ENCODE assay signal across 28 mouse cellular contexts in the genomic region with DNA sequence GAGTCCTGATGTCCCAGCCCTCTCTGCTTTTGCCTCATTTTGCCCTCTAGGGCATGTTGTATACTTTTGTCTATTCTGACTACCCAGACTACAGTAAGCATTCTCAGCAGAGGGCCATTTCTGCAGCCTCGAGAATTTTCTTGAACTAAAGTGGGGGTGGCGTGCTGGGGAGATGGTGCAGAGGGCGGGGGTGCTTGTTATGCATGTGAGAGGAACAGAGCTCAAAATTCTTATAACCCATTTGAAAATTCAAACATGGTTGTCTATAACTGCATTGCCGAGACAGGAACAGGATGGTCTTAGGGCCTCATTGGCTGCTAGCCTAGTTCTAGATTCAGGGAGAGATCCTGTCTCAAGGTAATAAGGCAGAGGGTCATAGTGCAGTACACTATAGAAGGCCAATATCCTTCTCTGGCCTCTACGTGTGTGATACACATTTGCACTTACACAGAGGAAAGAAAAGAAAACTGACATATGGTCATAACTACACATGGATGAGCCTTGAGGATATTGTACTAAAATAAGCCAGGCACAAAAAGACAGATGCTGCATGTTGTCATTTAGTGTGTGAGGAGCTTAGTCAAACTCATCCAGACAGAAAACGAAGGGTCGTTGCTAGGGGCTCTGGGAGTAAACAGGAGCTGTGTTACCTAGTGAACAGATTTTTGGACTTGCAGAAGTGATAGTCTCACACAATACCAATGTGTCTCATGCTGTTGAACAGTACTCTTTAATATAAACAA. TPM values are rescaled to one million over a fixed set of nuclear protein-coding genes. Genes with fewer than 3 reads are reported as not detected.
DNase-seq lines count a peak whose midpoint lies in the region; ATAC-seq and TF ChIP-seq lines count a peak whose summit lies in the region.
"Had no signal": no experiment of that assay in that cellular context is flagged by ENCODE, and none has a peak within 500 bp of the region (broad histone marks: within the 10 kb centered on the region; RNA-seq: fewer than 3 reads in every experiment).

No protein-coding gene starts in this region.

- no peak for DNase-seq in frontal cortex, postnatal 25 days (ENCODE audit: low spot score in 2 of 2)
- DNase-seq in layer of hippocampus, adult 2 months (ENCODE audit: low spot score in 2 of 2): peak; percentile 13 to 23
- no peak for DNase-seq in layer of hippocampus, postnatal 36 days
- peak; percentile 54 for DNase-seq in brain, adult 2 months (ENCODE audit: low read depth, low spot score)
- peak; percentile 63 for DNase-seq in layer of hippocampus, adult 9-11 months
- DNase-seq in cerebellum, postnatal 36 days: no peak
- DNase-seq in adrenal gland, adult 18-20 months (ENCODE audit: low spot score in 2 of 2): no peak
- DNase-seq: adrenal gland, postnatal 14 days; cerebellum, adult 18-20 months; cerebellum, postnatal 10 days; gastrocnemius, postnatal 10 days; heart, postnatal 36 days; kidney, adult 9 months; kidney, postnatal 10 days; left cerebral cortex, postnatal 4 days; liver, postnatal 0 days; lung, postnatal 36 days; right cerebral cortex, adult 18-20 months had no signal

- no peak for TF ChIP-seq CTCF in layer of hippocampus, adult 2 months (conservative IDR thresholded peaks at IDR 0.05)

- H3K27ac ChIP-seq in layer of hippocampus, adult 2 months: peak overlapping the region; percentile 78
- H3K27ac ChIP-seq: embryonic facial prominence, embryonic 10.5 days; embryonic facial prominence, embryonic 15.5 days; forebrain, embryonic 13.5 days; hindbrain, embryonic 12.5 days; liver, embryonic 12.5 days; midbrain, embryonic 12.5 days; neural tube, embryonic 15.5 days had no signal

- H3K4me3 ChIP-seq in layer of hippocampus, adult 2 months: no peak overlapping the region
- H3K4me3 ChIP-seq: embryonic facial prominence, embryonic 10.5 days; embryonic facial prominence, embryonic 15.5 days; forebrain, embryonic 13.5 days; hindbrain, embryonic 12.5 days; liver, embryonic 12.5 days; midbrain, embryonic 12.5 days; neural tube, embryonic 15.5 days had no signal

- peak; percentile 57 for ATAC-seq in frontal cortex, adult (ENCODE audit: low TSS enrichment)
- ATAC-seq: forebrain, embryonic 13.5 days; intestine, postnatal 0 days; liver, embryonic 12.5 days; liver, postnatal 0 days; Patski had no signal

RNA-seq across cellular contexts. Expression of a gene that starts 22.5 kb away (rescaled TPM):
- 100 to 1,000 TPM; 147 to 152 TPM for total RNA-seq in layer of hippocampus, adult 2 months (2021)
- 100 to 1,000 TPM; 151 to 155 TPM for total RNA-seq in layer of hippocampus, postnatal 36 days (2021)
- 1,000 to 10,000 TPM; 1,303 to 1,859 TPM for total RNA-seq in adrenal gland, adult 18-20 months (2021)

RNA-seq across cellular contexts. Expression of a gene that starts 58.6 kb away (rescaled TPM):
- total RNA-seq in layer of hippocampus, adult 2 months (2021): 100 to 1,000 TPM; 191 to 198 TPM
- total RNA-seq in layer of hippocampus, postnatal 36 days (2021): 100 to 1,000 TPM; 180 to 187 TPM
- total RNA-seq in adrenal gland, adult 18-20 months (2021): 1,000 to 10,000 TPM in 1 of 2 experiments, 100 to 1,000 TPM in 1; 659 to 1,051 TPM

Comparison
In these comparisons a context has a peak if more than half of its experiments do, and no peak if none do; other contexts are left out.
1. DNase-seq: peak in layer of hippocampus, adult 2 months (2 of 2), brain, adult 2 months (single experiment) and layer of hippocampus, adult 9-11 months (single experiment); none in frontal cortex, postnatal 25 days (0 of 2), layer of hippocampus, postnatal 36 days (0 of 2), cerebellum, postnatal 36 days (0 of 2) and adrenal gland, adult 18-20 months (0 of 2).
2. RNA of a gene that starts 22.5 kb away (total RNA-seq): 1,303 to 1,859 TPM in adrenal gland, adult 18-20 months; 151 to 155 TPM in layer of hippocampus, postnatal 36 days and 147 to 152 TPM in layer of hippocampus, adult 2 months; every median in the first group is over 4 times any median in the second.